Mouse (Mus musculus): ENCODE measurements at regions not wholly inside any gene's neighbourhood (a gene's known extent, or its start where the extent isn't known, plus 50 kb on each side); places are given as distances from the start of the nearest gene placed in this dataset.
A peak's percentile ranks its signal among the peaks of the same experiment; 100 is the strongest.

GRCm38 (mm10) chr11:45645815-45646214 lies 206.0 kb upstream of the Clint1 start:
- H3K9ac ChIP-seq (replicated peaks), result no peak overlapping the region
- H3K36me3 ChIP-seq, result no peaks in the 10 kb centered on the region
- H3K4me3 ChIP-seq, result no peak overlapping the region
- WGBS, result 73% methylated on average over 3 of the region's 3 CpGs
- no peaks in the 10 kb centered on the region for H3K9me3 ChIP-seq
- no peak overlapping the region for H3K27ac ChIP-seq (replicated peaks)
- H3K27me3 ChIP-seq, result no peaks in the 10 kb centered on the region
- H3K4me2 ChIP-seq (replicated peaks), result no peak overlapping the region
- no peaks in the 10 kb centered on the region for H3K4me1 ChIP-seq
- no peak for ATAC-seq (ENCODE audit: low FRiP score, low read depth)

- ATAC-seq (ENCODE audit: low FRiP score, low read depth), result no peak
- H3K9me3 ChIP-seq, result no peaks in the 10 kb centered on the region
- no peak overlapping the region for H3K4me3 ChIP-seq
- no peak overlapping the region for H3K27ac ChIP-seq (replicated peaks)
- no peak overlapping the region for H3K9ac ChIP-seq (replicated peaks)
- no peak overlapping the region for H3K4me2 ChIP-seq (replicated peaks)
- H3K27me3 ChIP-seq, result no peaks in the 10 kb centered on the region
- no peaks in the 10 kb centered on the region for H3K4me1 ChIP-seq
- no peaks in the 10 kb centered on the region for H3K36me3 ChIP-seq
- 77% methylated on average over 3 of the region's 3 CpGs for WGBS
These were observed 204.0 kb upstream of the Clint1 start for GRCm38 (mm10) chr11:45647888-45648287.

GRCm38 (mm10) chr11:45656260-45656659 lies 195.6 kb upstream of the Clint1 start:
- H3K36me3 ChIP-seq, result no peaks in the 10 kb centered on the region
- ATAC-seq (ENCODE audit: low FRiP score, low read depth), result no peak
- 98% methylated on average over 4 of the region's 4 CpGs for WGBS
- no peak overlapping the region for H3K4me2 ChIP-seq (replicated peaks)
- no peak overlapping the region for H3K4me3 ChIP-seq
- H3K27ac ChIP-seq (replicated peaks), result no peak overlapping the region
- no peaks in the 10 kb centered on the region for H3K4me1 ChIP-seq
- no peaks in the 10 kb centered on the region for H3K27me3 ChIP-seq
- H3K9me3 ChIP-seq, result no peaks in the 10 kb centered on the region
- H3K9ac ChIP-seq (replicated peaks), result no peak overlapping the region

- Histone ChIP-seq H3K4me2 (replicated peaks) (no peak overlapping the region), H3K36me3 (no peaks in the 10 kb centered on the region), H3K27ac (replicated peaks) (no peak overlapping the region), H3K4me3 (no peak overlapping the region), H3K4me1 (no peaks in the 10 kb centered on the region), H3K9ac (replicated peaks) (no peak overlapping the region), H3K9me3 (no peaks in the 10 kb centered on the region), H3K27me3 (no peaks in the 10 kb centered on the region)
- no peak for ATAC-seq (ENCODE audit: low FRiP score, low read depth)
- WGBS, result 59% methylated on average over 8 of the region's 8 CpGs
These were observed 181.6 kb upstream of the Clint1 start for GRCm38 (mm10) chr11:45670156-45670830.

GRCm38 (mm10) chr11:45678666-45679292 lies 173.1 kb upstream of the Clint1 start:
- H3K9me3 ChIP-seq, result no peaks in the 10 kb centered on the region
- no peak overlapping the region for H3K27ac ChIP-seq (replicated peaks)
- no peaks in the 10 kb centered on the region for H3K4me1 ChIP-seq
- 62% methylated on average over 11 of the region's 11 CpGs for WGBS
- no peak overlapping the region for H3K4me3 ChIP-seq
- no peaks in the 10 kb centered on the region for H3K27me3 ChIP-seq
- ATAC-seq (ENCODE audit: low FRiP score, low read depth), result 0 out of 2 replicates have a peak, but pooled peaks have one; percentile 41
- H3K9ac ChIP-seq (replicated peaks), result no peak overlapping the region
- no peaks in the 10 kb centered on the region for H3K36me3 ChIP-seq
- H3K4me2 ChIP-seq (replicated peaks), result no peak overlapping the region

- H3K4me1 ChIP-seq, result no peaks in the 10 kb centered on the region
- no peak overlapping the region for H3K4me2 ChIP-seq (replicated peaks)
- H3K27ac ChIP-seq (replicated peaks), result no peak overlapping the region
- H3K4me3 ChIP-seq, result no peak overlapping the region
- no peak overlapping the region for H3K9ac ChIP-seq (replicated peaks)
- WGBS, result 86% methylated on average over 9 of the region's 9 CpGs
- no peak for ATAC-seq (ENCODE audit: low FRiP score, low read depth)
- no peaks in the 10 kb centered on the region for H3K36me3 ChIP-seq
- no peaks in the 10 kb centered on the region for H3K9me3 ChIP-seq
- H3K27me3 ChIP-seq, result no peaks in the 10 kb centered on the region
These were observed 172.6 kb upstream of the Clint1 start for GRCm38 (mm10) chr11:45679293-45679673.

GRCm38 (mm10) chr11:45685571-45685970 lies 166.3 kb upstream of the Clint1 start:
- Histone ChIP-seq H3K36me3 (no peaks in the 10 kb centered on the region), H3K27ac (replicated peaks) (no peak overlapping the region), H3K27me3 (no peaks in the 10 kb centered on the region), H3K9me3 (no peaks in the 10 kb centered on the region), H3K4me3 (no peak overlapping the region), H3K9ac (replicated peaks) (no peak overlapping the region), H3K4me1 (no peaks in the 10 kb centered on the region), H3K4me2 (replicated peaks) (no peak overlapping the region)
- WGBS, result 93% methylated on average over 5 of the region's 5 CpGs
- ATAC-seq (ENCODE audit: low FRiP score, low read depth), result no peak

GRCm38 (mm10) chr11:45693206-45693605 lies 158.6 kb upstream of the Clint1 start:
- Histone ChIP-seq H3K9me3 (no peaks in the 10 kb centered on the region), H3K36me3 (no peaks in the 10 kb centered on the region), H3K4me2 (replicated peaks) (no peak overlapping the region), H3K9ac (replicated peaks) (no peak overlapping the region), H3K27me3 (no peaks in the 10 kb centered on the region), H3K4me3 (no peak overlapping the region), H3K4me1 (no peaks in the 10 kb centered on the region), H3K27ac (replicated peaks) (no peak overlapping the region)
- ATAC-seq (ENCODE audit: low FRiP score, low read depth), result no peak
- whole genome bisulfite sequencing, result 73% methylated on average over 6 of the region's 6 CpGs

GRCm38 (mm10) chr11:45701506-45701905 lies 150.3 kb upstream of the Clint1 start:
- H3K4me1 ChIP-seq, result no peaks in the 10 kb centered on the region
- no peaks in the 10 kb centered on the region for H3K36me3 ChIP-seq
- H3K4me2 ChIP-seq (replicated peaks), result no peak overlapping the region
- H3K27me3 ChIP-seq, result no peaks in the 10 kb centered on the region
- no peaks in the 10 kb centered on the region for H3K9me3 ChIP-seq
- no peak overlapping the region for H3K9ac ChIP-seq (replicated peaks)
- H3K4me3 ChIP-seq, result no peak overlapping the region
- 74% methylated on average over 3 of the region's 3 CpGs for WGBS
- ATAC-seq (ENCODE audit: low FRiP score, low read depth), result no peak
- no peak overlapping the region for H3K27ac ChIP-seq (replicated peaks)

- WGBS, result 70% methylated on average over 3 of the region's 3 CpGs
- H3K4me3 ChIP-seq, result no peak overlapping the region
- H3K9ac ChIP-seq (replicated peaks), result no peak overlapping the region
- H3K36me3 ChIP-seq, result no peaks in the 10 kb centered on the region
- no peak overlapping the region for H3K4me2 ChIP-seq (replicated peaks)
- no peak for ATAC-seq (ENCODE audit: low FRiP score, low read depth)
- H3K27me3 ChIP-seq, result no peaks in the 10 kb centered on the region
- H3K27ac ChIP-seq (replicated peaks), result no peak overlapping the region
- no peaks in the 10 kb centered on the region for H3K4me1 ChIP-seq
- H3K9me3 ChIP-seq, result no peaks in the 10 kb centered on the region
These were observed 148.9 kb upstream of the Clint1 start for GRCm38 (mm10) chr11:45702916-45703315.

GRCm38 (mm10) chr11:45704411-45704810 lies 147.4 kb upstream of the Clint1 start:
- no peaks in the 10 kb centered on the region for H3K27me3 ChIP-seq
- no peak overlapping the region for H3K4me3 ChIP-seq
- no peak for ATAC-seq (ENCODE audit: low FRiP score, low read depth)
- H3K9ac ChIP-seq (replicated peaks), result no peak overlapping the region
- H3K4me2 ChIP-seq (replicated peaks), result no peak overlapping the region
- 67% methylated on average over 5 of the region's 5 CpGs for WGBS
- H3K27ac ChIP-seq (replicated peaks), result no peak overlapping the region
- H3K4me1 ChIP-seq, result no peaks in the 10 kb centered on the region
- no peaks in the 10 kb centered on the region for H3K36me3 ChIP-seq
- no peaks in the 10 kb centered on the region for H3K9me3 ChIP-seq

GRCm38 (mm10) chr11:45718630-45719029 lies 133.2 kb upstream of the Clint1 start:
- no peaks in the 10 kb centered on the region for H3K36me3 ChIP-seq
- H3K9me3 ChIP-seq, result no peaks in the 10 kb centered on the region
- no peak overlapping the region for H3K9ac ChIP-seq (replicated peaks)
- 77% methylated on average over 2 of the region's 2 CpGs for WGBS
- H3K27me3 ChIP-seq, result no peaks in the 10 kb centered on the region
- no peak for ATAC-seq (ENCODE audit: low FRiP score, low read depth)
- no peak overlapping the region for H3K4me2 ChIP-seq (replicated peaks)
- no peak overlapping the region for H3K4me3 ChIP-seq
- no peaks in the 10 kb centered on the region for H3K4me1 ChIP-seq
- no peak overlapping the region for H3K27ac ChIP-seq (replicated peaks)

- H3K27ac ChIP-seq (replicated peaks), result no peak overlapping the region
- 89% methylated on average over 6 of the region's 6 CpGs for WGBS
- no peaks in the 10 kb centered on the region for H3K4me1 ChIP-seq
- H3K27me3 ChIP-seq, result no peaks in the 10 kb centered on the region
- no peak overlapping the region for H3K4me2 ChIP-seq (replicated peaks)
- ATAC-seq (ENCODE audit: low FRiP score, low read depth), result no peak
- no peaks in the 10 kb centered on the region for H3K36me3 ChIP-seq
- no peak overlapping the region for H3K9ac ChIP-seq (replicated peaks)
- no peaks in the 10 kb centered on the region for H3K9me3 ChIP-seq
- no peak overlapping the region for H3K4me3 ChIP-seq
These were observed 132.0 kb upstream of the Clint1 start for GRCm38 (mm10) chr11:45719821-45720220.
